Mouse (Mus musculus) fibroblast of lung, adult 2 months (primary cell): ENCODE measurements at regions not wholly inside any gene's neighbourhood (a gene's known extent, or its start where the extent isn't known, plus 50 kb on each side); places are given as distances from the start of the nearest gene placed in this dataset.

Experiments
- DNase-seq: peaks from one replicate; pipeline ENCODE4 v3.0.0-alpha.2; 2011; ENCODE audit warnings: low read depth

GRCm38 (mm10) chr1:150043061-150043460, 56.8 kb upstream of the Ptgs2 start:
- no peak for DNase-seq

- DNase-seq: no peak
These were observed 58.2 kb upstream of the Ptgs2 start for GRCm38 (mm10) chr1:150041591-150041990.

GRCm38 (mm10) chr1:150033729-150034128, 66.1 kb upstream of the Ptgs2 start:
- DNase-seq: no peak

GRCm38 (mm10) chr1:150031743-150032142, 68.1 kb upstream of the Ptgs2 start:
- peak; percentile 61 for DNase-seq

GRCm38 (mm10) chr1:150027265-150027664, 66.2 kb upstream of the Pla2g4a start:
- no peak for DNase-seq

GRCm38 (mm10) chr1:150026188-150026587, 65.1 kb upstream of the Pla2g4a start:
- DNase-seq: no peak

GRCm38 (mm10) chr1:150015201-150015600, 54.1 kb upstream of the Pla2g4a start:
- DNase-seq: no peak

GRCm38 (mm10) chr1:150012447-150012846, 51.4 kb upstream of the Pla2g4a start:
- DNase-seq: no peak
